Comparison of ENCODE assay signal across 22 mouse cellular contexts in genomic region chr9:90059828-90060573, GRCm38 (mm10). TPM values are rescaled to one million over a fixed set of nuclear protein-coding genes. Genes with fewer than 3 reads are reported as not detected.
DNase-seq lines count a peak whose midpoint lies in the region; ATAC-seq and TF ChIP-seq lines count a peak whose summit lies in the region.
"Had no signal": no experiment of that assay in that cellular context is flagged by ENCODE, and none has a peak within 500 bp of the region (broad histone marks: within the 10 kb centered on the region; RNA-seq: fewer than 3 reads in every experiment).

No protein-coding gene starts in this region.

- no peaks in the 10 kb centered on the region for H3K9me3 ChIP-seq in lung, postnatal 0 days (ENCODE audit: low read length)
- H3K9me3 ChIP-seq in CH12.LX (replicated peaks; ENCODE audit: low read length): no peaks in the 10 kb centered on the region
- H3K9me3 ChIP-seq: forebrain, embryonic 13.5 days; hindbrain, embryonic 15.5 days; kidney, embryonic 15.5 days; liver, embryonic 13.5 days; midbrain, embryonic 13.5 days; stomach, embryonic 15.5 days had no signal

- H3K27ac ChIP-seq in lung, postnatal 0 days (ENCODE audit: low read length): peak overlapping the region; percentile 51
- peak overlapping the region; percentile 100 for H3K27ac ChIP-seq in CH12.LX (ENCODE audit: insufficient read depth, low read depth)
- H3K27ac ChIP-seq in small intestine, adult 2 months (ENCODE audit: insufficient read depth, low read depth, low read length): peak overlapping the region; percentile 21
- no peak overlapping the region for H3K27ac ChIP-seq in cerebellum, adult 2 months (ENCODE audit: insufficient read depth, low read length)
- no peak overlapping the region for H3K27ac ChIP-seq in heart, adult 2 months
- H3K27ac ChIP-seq: forebrain, embryonic 13.5 days; hindbrain, embryonic 15.5 days; kidney, embryonic 15.5 days; liver, embryonic 13.5 days; midbrain, embryonic 13.5 days; stomach, embryonic 15.5 days had no signal

- H3K4me3 ChIP-seq in lung, postnatal 0 days (ENCODE audit: low read depth, low read length): no peak overlapping the region
- no peak overlapping the region for H3K4me3 ChIP-seq in lung, adult 2 months (replicated peaks; ENCODE audit: extremely low read depth, low read depth, low read length)
- peak overlapping the region in 2 of 3 experiments; percentile 13 to 16 for H3K4me3 ChIP-seq in CH12.LX (replicated peaks in 1 of 3; ENCODE audit: low read depth in 2 of 3, low read length in 2 of 3, poor library complexity in 1 of 3)
- H3K4me3 ChIP-seq in small intestine, adult 2 months (ENCODE audit: low read depth, low read length): no peak overlapping the region
- H3K4me3 ChIP-seq in cerebellum, adult 2 months (replicated peaks; ENCODE audit: insufficient read depth, low read depth, low read length): no peak overlapping the region
- no peak overlapping the region for H3K4me3 ChIP-seq in heart, adult 2 months
- H3K4me3 ChIP-seq: forebrain, embryonic 13.5 days; hindbrain, embryonic 15.5 days; kidney, embryonic 15.5 days; liver, embryonic 13.5 days; midbrain, embryonic 13.5 days; stomach, embryonic 15.5 days had no signal

- H3K36me3 ChIP-seq in lung, postnatal 0 days (ENCODE audit: insufficient read depth, low read length): peaks cover 7% of the 10 kb centered on the region; the same call in 1 of the 2 replicates
- H3K36me3 ChIP-seq in CH12.LX (replicated peaks in 1 of 2; ENCODE audit: control insufficient read depth in 1 of 2, insufficient read depth in 1 of 2, low read length in 1 of 2): peaks cover 23 to 45% of the 10 kb centered on the region in 2 experiments
- H3K36me3 ChIP-seq in small intestine, adult 2 months (ENCODE audit: control insufficient read depth, insufficient read depth, low read length): peaks cover 18% of the 10 kb centered on the region
- H3K36me3 ChIP-seq in heart, adult 2 months (ENCODE audit: control insufficient read depth, insufficient read depth, low read length): no peaks in the 10 kb centered on the region
- H3K36me3 ChIP-seq: G1E; hindbrain, embryonic 15.5 days; kidney, embryonic 15.5 days; liver, embryonic 13.5 days; midbrain, embryonic 13.5 days; stomach, embryonic 15.5 days had no signal

- TF ChIP-seq EP300 in lung, postnatal 0 days (IDR thresholded peaks at IDR 0.05): 0 out of 2 replicates have a peak, but pooled peaks have one; percentile 9
- peak; percentile 96 for TF ChIP-seq EP300 in CH12.LX (IDR thresholded peaks at IDR 0.05; ENCODE audit: low read length)
- TF ChIP-seq EP300 in heart, adult 2 months (IDR thresholded peaks at IDR 0.05; ENCODE audit: insufficient read depth, low read depth, low read length): no peak

- dilution Hi-C loops in CH12.LX (cut with MboI; ENCODE audit: extremely low pct_ligation_motif_present, extremely low pct_unique_long_range_greater_than_20kb, low sequenced_read_pairs): no loop called here

- intact Hi-C loops in heart, adult 2 months (cut with DNase I): no loop called here

- H3K9ac ChIP-seq in lung, postnatal 0 days (replicated peaks; ENCODE audit: low read depth): no peak overlapping the region
- H3K9ac ChIP-seq in CH12.LX (ENCODE audit: insufficient read depth, low read depth): peak overlapping the region; percentile 51
- no peak overlapping the region for H3K9ac ChIP-seq in heart, adult 2 months (ENCODE audit: low read depth, low read length)
- H3K9ac ChIP-seq: forebrain, embryonic 13.5 days; hindbrain, embryonic 15.5 days; kidney, embryonic 15.5 days; liver, embryonic 13.5 days; midbrain, embryonic 13.5 days; stomach, embryonic 15.5 days had no signal

- no peak for TF ChIP-seq CTCF in lung, postnatal 0 days (IDR thresholded peaks at IDR 0.05)
- TF ChIP-seq CTCF in lung, adult 2 months (IDR thresholded peaks at IDR 0.05; ENCODE audit: insufficient read depth, low read length): no peak
- no peak for TF ChIP-seq CTCF in CH12.LX (conservative IDR thresholded peaks at IDR 0.05 in 1 of 2, IDR thresholded peaks at IDR 0.05 in 1 of 2; ENCODE audit: low read depth in 2 of 2, low read length in 2 of 2)
- TF ChIP-seq CTCF in small intestine, adult 2 months (IDR thresholded peaks at IDR 0.05; ENCODE audit: extremely low read depth, insufficient read length, insufficient replicate concordance, low read depth, low read length): no peak
- TF ChIP-seq CTCF in cerebellum, adult 2 months (IDR thresholded peaks at IDR 0.05; ENCODE audit: borderline replicate concordance, insufficient read depth, low read depth, low read length): no peak
- no peak for TF ChIP-seq CTCF in heart, adult 2 months (IDR thresholded peaks at IDR 0.05)

- no peak for TF ChIP-seq POLR2A in lung, adult 2 months (IDR thresholded peaks at IDR 0.05; ENCODE audit: borderline replicate concordance, extremely low read depth, low read depth, low read length)
- peak; percentile 64 for TF ChIP-seq POLR2A in CH12.LX (IDR thresholded peaks at IDR 0.05; ENCODE audit: low read depth, low read length)
- no peak for TF ChIP-seq POLR2A in small intestine, adult 2 months (IDR thresholded peaks at IDR 0.05; ENCODE audit: low read depth, low read length)
- no peak for TF ChIP-seq POLR2A in cerebellum, adult 2 months (IDR thresholded peaks at IDR 0.05; ENCODE audit: borderline replicate concordance, insufficient read depth, low read length)
- TF ChIP-seq POLR2A in heart, adult 2 months (IDR thresholded peaks at IDR 0.05; ENCODE audit: insufficient read depth, low read depth, low read length): no peak

- H3K79me2 ChIP-seq in CH12.LX (replicated peaks; ENCODE audit: control insufficient read depth, extremely low read depth, insufficient read depth, poor library complexity, severe bottlenecking): peaks cover 26% of the 10 kb centered on the region
- H3K79me2 ChIP-seq in heart, adult 2 months (replicated peaks; ENCODE audit: control insufficient read depth, insufficient read depth, low read length): no peaks in the 10 kb centered on the region

- no peak; the same call in 1 of the 2 replicates for TF ChIP-seq RAD21 in CH12.LX (IDR thresholded peaks at IDR 0.05; ENCODE audit: low read depth, low read length)

- peak; percentile 57 for DNase-seq in lung, postnatal 0 days (ENCODE audit: low spot score)
- no peak for DNase-seq in lung, adult 2 months
- DNase-seq in CH12.LX (ENCODE audit: extremely low read depth): peak; percentile 90
- no peak for DNase-seq in cerebellum, adult 2 months
- DNase-seq in heart, adult 2 months: no peak
- DNase-seq: cerebellum, postnatal 10 days; gastrocnemius, postnatal 25 days; heart, postnatal 14 days; left cerebral cortex, postnatal 4 days; liver, embryonic 13.5 days; lung, postnatal 4 days; right cerebral cortex, adult 18-20 months had no signal

- H3K4me1 ChIP-seq in lung, postnatal 0 days (ENCODE audit: insufficient read depth, low read depth, low read length): no peaks in the 10 kb centered on the region
- no peaks in the 10 kb centered on the region for H3K4me1 ChIP-seq in lung, adult 2 months (ENCODE audit: control insufficient read depth, insufficient read depth, low read length)
- H3K4me1 ChIP-seq in CH12.LX (ENCODE audit: control insufficient read depth in 1 of 2, insufficient read depth in 2 of 2): peaks cover 34 to 72% of the 10 kb centered on the region in 2 experiments
- H3K4me1 ChIP-seq in small intestine, adult 2 months (ENCODE audit: control insufficient read depth, insufficient read depth, insufficient read length, low read length): no peaks in the 10 kb centered on the region
- no peaks in the 10 kb centered on the region for H3K4me1 ChIP-seq in cerebellum, adult 2 months (ENCODE audit: control insufficient read depth, insufficient read depth, low read length)
- no peaks in the 10 kb centered on the region for H3K4me1 ChIP-seq in heart, adult 2 months (ENCODE audit: control insufficient read depth, insufficient read depth, low read length)
- H3K4me1 ChIP-seq: liver, embryonic 13.5 days; stomach, embryonic 15.5 days had no signal

- ATAC-seq in lung, postnatal 0 days: peak; percentile 62
- ATAC-seq in common myeloid progenitor, adult 5-6 weeks (replicated peaks; ENCODE audit: low read depth, poor library complexity, severe bottlenecking): peak; percentile 67
- ATAC-seq: forebrain, embryonic 13.5 days; intestine, embryonic 16.5 days; midbrain, embryonic 13.5 days had no signal

- WGBS in lung, postnatal 0 days: 54% methylated on average over 9 of the region's 9 CpGs
- 57% methylated on average over 9 of the region's 9 CpGs for WGBS in lung, adult 2 months
- WGBS in small intestine, adult 2 months: 68% methylated on average over 9 of the region's 9 CpGs
- 93% methylated on average over 9 of the region's 9 CpGs for WGBS in cerebellum, adult 2 months
- WGBS in heart, adult 2 months: 80% methylated on average over 9 of the region's 9 CpGs

- in situ Hi-C loops in CH12.LX (cut with MboI; ENCODE audit: low pct_ligation_motif_present, low pct_unique_long_range_greater_than_20kb, low sequenced_read_pairs): no loop called here

- no peaks in the 10 kb centered on the region for H3K27me3 ChIP-seq in lung, postnatal 0 days (replicated peaks; ENCODE audit: insufficient read depth, low read length)
- H3K27me3 ChIP-seq in CH12.LX (replicated peaks): no peaks in the 10 kb centered on the region
- H3K27me3 ChIP-seq in small intestine, adult 2 months (ENCODE audit: control insufficient read depth, insufficient read depth, low read length): no peaks in the 10 kb centered on the region
- H3K27me3 ChIP-seq in cerebellum, adult 2 months (ENCODE audit: control insufficient read depth, insufficient read depth, low read length): no peaks in the 10 kb centered on the region
- H3K27me3 ChIP-seq in heart, adult 2 months (ENCODE audit: control insufficient read depth, insufficient read depth, low read length): no peaks in the 10 kb centered on the region
- H3K27me3 ChIP-seq: forebrain, embryonic 13.5 days; hindbrain, embryonic 15.5 days; kidney, embryonic 15.5 days; midbrain, embryonic 13.5 days; stomach, embryonic 15.5 days had no signal

- peak overlapping the region; percentile 25 for H3K4me2 ChIP-seq in lung, postnatal 0 days (replicated peaks; ENCODE audit: low read depth, low read length)
- peak overlapping the region; percentile 96 for H3K4me2 ChIP-seq in CH12.LX (ENCODE audit: insufficient read depth, low read depth, poor library complexity, severe bottlenecking)
- H3K4me2 ChIP-seq: forebrain, embryonic 13.5 days; heart, embryonic 11.5 days; hindbrain, embryonic 15.5 days; kidney, embryonic 15.5 days; liver, embryonic 13.5 days; midbrain, embryonic 13.5 days; stomach, embryonic 15.5 days had no signal

RNA-seq across cellular contexts. Expression of gene Ctsh, which starts 6.0 kb away (rescaled TPM):
- 2,236 and 2,487 TPM in 2 replicates for polyA plus RNA-seq in lung, postnatal 0 days (2015; fragmentation: Nextera tagmentation; extraction: Ambion mirVana)
- polyA plus RNA-seq in lung, adult 2 months (2012; rRNA removed): 95.5 and 151 TPM in 2 replicates
- total RNA-seq in CH12.LX (2012; rRNA removed): 133 and 168 TPM in 2 replicates
- 244 and 256 TPM in 2 replicates for total RNA-seq in CH12.LX (2014; rRNA removed)
- 267 and 316 TPM in 2 replicates for polyA plus RNA-seq in CH12.LX (2012; ENCODE audit: insufficient read length, low read depth)
- 8.8 and 19.2 TPM in 2 replicates for total RNA-seq in common myeloid progenitor, adult 5-6 weeks (2017)
- polyA plus RNA-seq in small intestine, adult 2 months (2012; rRNA removed): 24.9 and 33.8 TPM in 2 replicates
- 13.8 and 16.3 TPM in 2 replicates for polyA plus RNA-seq in cerebellum, adult 2 months (2012; rRNA removed)
- total RNA-seq in heart, adult 2 months (2021): 10 to 100 TPM; 47.9 to 51.4 TPM
- 30.7 and 50.6 TPM in 2 replicates for polyA plus RNA-seq in heart, adult 2 months (2012; rRNA removed)
- polyA plus RNA-seq: G1E had no signal

RNA-seq across cellular contexts. Expression of gene Morf4l1, which starts 54.6 kb away (rescaled TPM):
- 283 and 290 TPM in 2 replicates for polyA plus RNA-seq in lung, postnatal 0 days (2015; fragmentation: Nextera tagmentation; extraction: Ambion mirVana)
- polyA plus RNA-seq in lung, adult 2 months (2012; rRNA removed): 76.6 and 127 TPM in 2 replicates
- total RNA-seq in CH12.LX (2012; rRNA removed) (127 and 139 TPM in 2 replicates), CH12.LX (2014; rRNA removed) (219 and 225 TPM in 2 replicates)
- 233 and 294 TPM in 2 replicates for polyA plus RNA-seq in CH12.LX (2012; ENCODE audit: insufficient read length, low read depth)
- total RNA-seq in common myeloid progenitor, adult 5-6 weeks (2017): 262 and 283 TPM in 2 replicates
- polyA plus RNA-seq in small intestine, adult 2 months (2012; rRNA removed): 8.3 and 21.0 TPM in 2 replicates
- polyA plus RNA-seq in cerebellum, adult 2 months (2012; rRNA removed): 468 and 520 TPM in 2 replicates
- 100 to 1,000 TPM; 213 to 276 TPM for total RNA-seq in heart, adult 2 months (2021)
- 119 and 283 TPM in 2 replicates for polyA plus RNA-seq in heart, adult 2 months (2012; rRNA removed)

Comparison
In these comparisons a context has a peak if more than half of its experiments do, and no peak if none do; other contexts are left out.
1. DNase-seq: peak in lung, postnatal 0 days (single experiment) and CH12.LX (single experiment); none in lung, adult 2 months (single experiment), cerebellum, adult 2 months (0 of 2) and heart, adult 2 months (0 of 2).
2. H3K27ac ChIP-seq: peak in lung, postnatal 0 days (single experiment), CH12.LX (single experiment) and small intestine, adult 2 months (single experiment); none in cerebellum, adult 2 months (single experiment) and heart, adult 2 months (single experiment).
3. H3K4me3 ChIP-seq: peak in CH12.LX (2 of 3); none in lung, postnatal 0 days (single experiment), lung, adult 2 months (single experiment), small intestine, adult 2 months (single experiment), cerebellum, adult 2 months (single experiment) and heart, adult 2 months (single experiment).